Mouse (Mus musculus): Measurements from ENCODE around the gene Gzf1.

Gene Gzf1

GRCm38 (mm10) chr2:148680775-148681291 lies at the start of gene Gzf1:
Gzf1 (plus strand) TSS chr2:148681023.
- peak; percentile 97 to 99 for DNase-seq

GRCm38 (mm10) chr2:148631602-148632001 lies 49.2 kb upstream of the Gzf1 start:
- DNase-seq, result no peak

- DNase-seq, result no peak
Measured at GRCm38 (mm10) chr2:148634466-148634865, 46.4 kb upstream of the Gzf1 start.

- no peak for DNase-seq
Measured at GRCm38 (mm10) chr2:148642610-148643370, 38.0 kb upstream of the Gzf1 start.

GRCm38 (mm10) chr2:148644421-148645000 lies 36.3 kb upstream of the Gzf1 start:
- DNase-seq, result no peak

GRCm38 (mm10) chr2:148650587-148651357 lies 30.1 kb upstream of the Gzf1 start:
- no peak for DNase-seq

- DNase-seq, result peak; percentile 54 to 61
Measured at GRCm38 (mm10) chr2:148654961-148655360, 25.9 kb upstream of the Gzf1 start.

- no peak for DNase-seq
Measured at GRCm38 (mm10) chr2:148663458-148663857, 17.4 kb upstream of the Gzf1 start.

- DNase-seq, result peak; percentile 99 to 100
Measured at GRCm38 (mm10) chr2:148672199-148673096, 8.4 kb upstream of the Gzf1 start, which contains the start of gene Nxt1. Nxt1 (plus strand) TSS chr2:148672601.

- DNase-seq, result peak; percentile 21 to 38
Measured at GRCm38 (mm10) chr2:148677801-148678200, 3.0 kb upstream of the Gzf1 start.

- DNase-seq, result peak in 1 of 2 experiments; percentile 16
Measured at GRCm38 (mm10) chr2:148679346-148679745, 1.5 kb upstream of the Gzf1 start.

GRCm38 (mm10) chr2:148681461-148681891 lies 653 bp downstream of the Gzf1 start:
- DNase-seq, result peak; percentile 47 to 59

GRCm38 (mm10) chr2:148683031-148683430 lies 2.2 kb downstream of the Gzf1 start:
- no peak for DNase-seq

- DNase-seq, result no peak
Measured at GRCm38 (mm10) chr2:148684972-148685371, 4.1 kb downstream of the Gzf1 start.

GRCm38 (mm10) chr2:148685709-148686108 lies 4.9 kb downstream of the Gzf1 start:
- no peak for DNase-seq

- no peak for DNase-seq
Measured at GRCm38 (mm10) chr2:148686862-148687261, 6.0 kb downstream of the Gzf1 start.

- DNase-seq, result no peak
Measured at GRCm38 (mm10) chr2:148687971-148688370, 7.1 kb downstream of the Gzf1 start.

- DNase-seq, result no peak
Measured at GRCm38 (mm10) chr2:148689444-148690140, 8.8 kb downstream of the Gzf1 start.

- no peak for DNase-seq
Measured at GRCm38 (mm10) chr2:148690291-148690690, 9.5 kb downstream of the Gzf1 start.

- no peak for DNase-seq
Measured at GRCm38 (mm10) chr2:148690781-148691180, 10.0 kb downstream of the Gzf1 start.

GRCm38 (mm10) chr2:148698571-148698970 lies 17.7 kb downstream of the Gzf1 start:
- DNase-seq, result no peak
